Mouse (Mus musculus) limb, embryonic 11.5 days (tissue): Measurements from ENCODE around the gene Akr1cl. TPM values are rescaled to one million over a fixed set of nuclear protein-coding genes. Genes with fewer than 3 reads are reported as not detected.

Experiments used
- ATAC-seq: fragments of 200-750 bp; cut with Nextera tagmentation; 2 replicates; pipeline ENCODE4 v1.8.0; 2017; ENCODE audit warnings: low read depth; ENCODE audit not compliant: insufficient number of reproducible peaks, low FRiP score, low TSS enrichment
- DNase-seq: peaks from one replicate; pipeline ENCODE4 v3.0.0-alpha.2; 2015; ENCODE audit warnings: low spot score
- H3K27ac ChIP-seq: fragments of 300-500 bp; sonication (generic); replicated peaks from 2 replicates; pipeline ENCODE4 v1.5.1; 2014; ENCODE audit warnings: low read depth, mild to moderate bottlenecking, low read length
- H3K27me3 ChIP-seq: fragments of 300-500 bp; sonication (generic); 2 replicates; pipeline ENCODE4 v1.6.1; 2014; ENCODE audit warnings: mild to moderate bottlenecking, low read length, mixed read lengths; ENCODE audit not compliant: control insufficient read depth, insufficient read depth
- H3K36me3 ChIP-seq: fragments of 300-500 bp; sonication (generic); 2 replicates; pipeline ENCODE4 v1.6.1; 2014; ENCODE audit warnings: mild to moderate bottlenecking, low read length, moderate library complexity, mixed read lengths; ENCODE audit not compliant: control insufficient read depth, insufficient read depth
- H3K4me1 ChIP-seq: fragments of 300-500 bp; sonication (generic); 2 replicates; pipeline ENCODE4 v1.6.1; 2014; ENCODE audit warnings: low read length, mixed read lengths; ENCODE audit not compliant: control insufficient read depth, insufficient read depth
- H3K4me2 ChIP-seq: fragments of 300-500 bp; sonication (generic); 2 replicates; pipeline ENCODE4 v1.6.1; 2014; ENCODE audit warnings: low read depth, mild to moderate bottlenecking, moderate library complexity; ENCODE audit not compliant: severe bottlenecking
- H3K4me3 ChIP-seq: fragments of 300-500 bp; sonication (generic); 2 replicates; pipeline ENCODE4 v1.5.1; 2014; ENCODE audit warnings: low read depth, low read length
- H3K9ac ChIP-seq: fragments of 300-500 bp; sonication (generic); 2 replicates; pipeline ENCODE4 v1.6.1; 2014; ENCODE audit warnings: mild to moderate bottlenecking, low read length
- H3K9me3 ChIP-seq: fragments of 300-500 bp; sonication (generic); 2 replicates; pipeline ENCODE4 v1.6.1; 2016; ENCODE audit warnings: low read length; ENCODE audit not compliant: control insufficient read depth
- WGBS: fragments of 180-500 bp; shearing (Covaris S2); extraction: QIAGEN DNeasy Blood & Tissue Kit; methylation state at CpG from one replicate; pipeline ENCODE4 v1.1.7; 2014; 5-methylcytosine and 5-hydroxymethylcytosine counted together
- polyA plus RNA-seq: library from polyadenylated mRNA; unstranded; fragments of >200 nt; fragmentation: Nextera tagmentation; extraction: Ambion mirVana; gene quantifications from 2 replicates; pipeline ENCODE4 v1.2.1, GENCODE M21; 2014

Gene Akr1cl
- 0.15 TPM in 1 of 2 replicates, not detected in the other for polyA plus RNA-seq

GRCm38 (mm10) chr1:65032641-65033040 lies at the start of gene Akr1cl:
Gene Akr1cl (minus strand): TSS chr1:65032759.
- Histone ChIP-seq H3K9ac (no peak within 1 kb of the TSS), H3K36me3 (no peaks in the 10 kb centered on the region), H3K9me3 (no peaks in the 10 kb centered on the region), H3K4me1 (no peaks in the 10 kb centered on the region), H3K27me3 (no peaks in the 10 kb centered on the region), H3K27ac (no peak within 1 kb of the TSS), H3K4me2 (no peak within 1 kb of the TSS), H3K4me3 (no peak within 1 kb of the TSS)
- no peak for DNase-seq
- ATAC-seq, result no peak

- no peaks in the 10 kb centered on the region for H3K27me3 ChIP-seq
- H3K4me2 ChIP-seq, result no peak within 1 kb of the TSS
- 35% methylated on average over 7 of the region's 7 CpGs for WGBS
- H3K4me1 ChIP-seq, result no peaks in the 10 kb centered on the region
- H3K9me3 ChIP-seq, result no peaks in the 10 kb centered on the region
- no peak within 1 kb of the TSS for H3K4me3 ChIP-seq
- no peak for DNase-seq
- no peak for ATAC-seq
- H3K9ac ChIP-seq, result no peak within 1 kb of the TSS
- H3K27ac ChIP-seq, result no peak within 1 kb of the TSS
- H3K36me3 ChIP-seq, result no peaks in the 10 kb centered on the region
Observed at GRCm38 (mm10) chr1:65082188-65082587, 49.6 kb upstream of the Akr1cl start, which contains the start of gene Crygb. Gene Crygb (minus strand): TSS chr1:65082288.

GRCm38 (mm10) chr1:65075607-65076006 lies 43.0 kb upstream of the Akr1cl start:
- Histone ChIP-seq H3K4me2 (no peak overlapping the region), H3K27me3 (no peaks in the 10 kb centered on the region), H3K9me3 (no peaks in the 10 kb centered on the region), H3K4me3 (no peak overlapping the region), H3K4me1 (no peaks in the 10 kb centered on the region), H3K36me3 (no peaks in the 10 kb centered on the region), H3K27ac (no peak overlapping the region), H3K9ac (no peak overlapping the region)
- DNase-seq (no peak), ATAC-seq (no peak)
- 27% methylated on average over 5 of the region's 5 CpGs for WGBS

GRCm38 (mm10) chr1:65073589-65073988 lies 41.0 kb upstream of the Akr1cl start, which contains the start of gene Crygc:
Gene Crygc (minus strand): TSS chr1:65073689.
- Histone ChIP-seq H3K9ac (no peak within 1 kb of the TSS), H3K27me3 (no peaks in the 10 kb centered on the region), H3K9me3 (no peaks in the 10 kb centered on the region), H3K36me3 (no peaks in the 10 kb centered on the region), H3K27ac (no peak within 1 kb of the TSS), H3K4me3 (no peak within 1 kb of the TSS), H3K4me2 (no peak within 1 kb of the TSS), H3K4me1 (no peaks in the 10 kb centered on the region)
- 74% methylated on average over 6 of the region's 6 CpGs for WGBS
- DNase-seq, result no peak
- ATAC-seq, result no peak

GRCm38 (mm10) chr1:65067842-65068241 lies 35.3 kb upstream of the Akr1cl start:
- no peaks in the 10 kb centered on the region for H3K9me3 ChIP-seq
- no peaks in the 10 kb centered on the region for H3K4me1 ChIP-seq
- no peak overlapping the region for H3K27ac ChIP-seq
- no peak overlapping the region for H3K4me2 ChIP-seq
- no peaks in the 10 kb centered on the region for H3K36me3 ChIP-seq
- no peak overlapping the region for H3K9ac ChIP-seq
- ATAC-seq (no peak), DNase-seq (no peak)
- H3K4me3 ChIP-seq, result no peak overlapping the region
- no peaks in the 10 kb centered on the region for H3K27me3 ChIP-seq

GRCm38 (mm10) chr1:65064201-65064600 lies 31.6 kb upstream of the Akr1cl start:
- Histone ChIP-seq H3K27ac (no peak overlapping the region), H3K36me3 (no peaks in the 10 kb centered on the region), H3K4me2 (no peak overlapping the region), H3K9ac (no peak overlapping the region), H3K4me1 (no peaks in the 10 kb centered on the region), H3K9me3 (no peaks in the 10 kb centered on the region), H3K4me3 (no peak overlapping the region), H3K27me3 (no peaks in the 10 kb centered on the region)
- ATAC-seq (no peak), DNase-seq (no peak)
- WGBS, result 90% methylated on average over 15 of the region's 15 CpGs

- no peak for DNase-seq
- ATAC-seq, result no peak
- no peaks in the 10 kb centered on the region for H3K9me3 ChIP-seq
- H3K4me1 ChIP-seq, result no peaks in the 10 kb centered on the region
- H3K27ac ChIP-seq, result no peak within 1 kb of the TSS
- H3K4me2 ChIP-seq, result no peak within 1 kb of the TSS
- H3K36me3 ChIP-seq, result no peaks in the 10 kb centered on the region
- 90% methylated on average over 8 of the region's 8 CpGs for WGBS
- no peaks in the 10 kb centered on the region for H3K27me3 ChIP-seq
- no peak within 1 kb of the TSS for H3K4me3 ChIP-seq
- no peak within 1 kb of the TSS for H3K9ac ChIP-seq
Observed at GRCm38 (mm10) chr1:65063352-65063751, 30.8 kb upstream of the Akr1cl start, which contains the start of gene Crygd. Gene Crygd (minus strand): TSS chr1:65063452.

GRCm38 (mm10) chr1:65052140-65052539 lies 19.6 kb upstream of the Akr1cl start:
- H3K9me3 ChIP-seq, result no peaks in the 10 kb centered on the region
- H3K27me3 ChIP-seq, result no peaks in the 10 kb centered on the region
- WGBS, result 35% methylated on average over 2 of the region's 2 CpGs
- ATAC-seq (no peak), DNase-seq (no peak)
- no peak overlapping the region for H3K4me3 ChIP-seq
- H3K9ac ChIP-seq, result no peak overlapping the region
- no peaks in the 10 kb centered on the region for H3K4me1 ChIP-seq
- no peak overlapping the region for H3K4me2 ChIP-seq
- no peaks in the 10 kb centered on the region for H3K36me3 ChIP-seq
- H3K27ac ChIP-seq, result no peak overlapping the region

GRCm38 (mm10) chr1:65051696-65052095 lies 19.1 kb upstream of the Akr1cl start:
- H3K9ac ChIP-seq, result no peak overlapping the region
- H3K4me1 ChIP-seq, result no peaks in the 10 kb centered on the region
- H3K27ac ChIP-seq, result no peak overlapping the region
- whole genome bisulfite sequencing, result 59% methylated on average over 7 of the region's 7 CpGs
- no peaks in the 10 kb centered on the region for H3K9me3 ChIP-seq
- no peak overlapping the region for H3K4me3 ChIP-seq
- no peaks in the 10 kb centered on the region for H3K27me3 ChIP-seq
- H3K4me2 ChIP-seq, result no peak overlapping the region
- ATAC-seq, result no peak
- DNase-seq, result no peak
- H3K36me3 ChIP-seq, result no peaks in the 10 kb centered on the region
